Mouse (Mus musculus) brain, embryonic 18.5 days (tissue): ENCODE data around the gene Plrg1.

ENCODE experiments used
- DNase-seq: peaks from one replicate; pipeline ENCODE4 v3.0.0-alpha.2; 2012; ENCODE audit warnings: low read depth, low spot score

Gene Plrg1

GRCm38 (mm10) chr3:83055281-83056038 is at the start of gene Plrg1:
Plrg1 (plus strand) TSS chr3:83055522.
- DNase-seq: peak; percentile 94

GRCm38 (mm10) chr3:83007557-83007956 is 47.8 kb upstream of the Plrg1 start, which contains the start of gene Fgg:
Fgg (plus strand) TSS chr3:83007724.
- no peak for DNase-seq

- DNase-seq: no peak
Observed at GRCm38 (mm10) chr3:83010291-83010690, 45.0 kb upstream of the Plrg1 start.

- no peak for DNase-seq
Observed at GRCm38 (mm10) chr3:83011136-83011535, 44.2 kb upstream of the Plrg1 start.

GRCm38 (mm10) chr3:83011565-83011964 is 43.8 kb upstream of the Plrg1 start:
- DNase-seq: no peak

GRCm38 (mm10) chr3:83012636-83013035 is 42.7 kb upstream of the Plrg1 start:
- DNase-seq: no peak

- DNase-seq: no peak
Observed at GRCm38 (mm10) chr3:83013951-83014350, 41.4 kb upstream of the Plrg1 start.

GRCm38 (mm10) chr3:83016236-83016635 is 39.1 kb upstream of the Plrg1 start:
- DNase-seq: no peak

GRCm38 (mm10) chr3:83020387-83020786 is 34.9 kb upstream of the Plrg1 start:
- no peak for DNase-seq

GRCm38 (mm10) chr3:83021176-83021575 is 34.1 kb upstream of the Plrg1 start:
- DNase-seq: no peak

GRCm38 (mm10) chr3:83025036-83025435 is 30.3 kb upstream of the Plrg1 start:
- no peak for DNase-seq

- no peak for DNase-seq
Observed at GRCm38 (mm10) chr3:83025475-83026301, 29.6 kb upstream of the Plrg1 start, which contains the start of gene Fga. Fga (plus strand) TSS chr3:83026076.

GRCm38 (mm10) chr3:83027546-83028251 is 27.6 kb upstream of the Plrg1 start:
- DNase-seq: peak; percentile 20

GRCm38 (mm10) chr3:83030331-83030730 is 25.0 kb upstream of the Plrg1 start:
- DNase-seq: no peak

GRCm38 (mm10) chr3:83032746-83033308 is 22.5 kb upstream of the Plrg1 start:
- no peak for DNase-seq

GRCm38 (mm10) chr3:83033801-83034200 is 21.5 kb upstream of the Plrg1 start:
- DNase-seq: no peak

- no peak for DNase-seq
Observed at GRCm38 (mm10) chr3:83038865-83039264, 16.5 kb upstream of the Plrg1 start.

GRCm38 (mm10) chr3:83039666-83040065 is 15.7 kb upstream of the Plrg1 start:
- DNase-seq: no peak

- no peak for DNase-seq
Observed at GRCm38 (mm10) chr3:83042451-83042850, 12.9 kb upstream of the Plrg1 start.

- DNase-seq: no peak
Observed at GRCm38 (mm10) chr3:83046649-83047048, 8.7 kb upstream of the Plrg1 start.

- no peak for DNase-seq
Observed at GRCm38 (mm10) chr3:83049680-83050079, 5.6 kb upstream of the Plrg1 start, which contains the start of gene Fgb. Fgb (minus strand) TSS chr3:83049863.

GRCm38 (mm10) chr3:83050661-83051060 is 4.7 kb upstream of the Plrg1 start:
- DNase-seq: no peak
